Mouse (Mus musculus) forebrain, embryonic 12.5 days (tissue): ENCODE data around the gene Tff1. TPM values are rescaled to one million over a fixed set of nuclear protein-coding genes. Genes with fewer than 3 reads are reported as not detected.

Experiments
- ATAC-seq: fragments of 200-750 bp; cut with Nextera tagmentation; 2 replicates; pipeline ENCODE4 v1.8.0; 2017; ENCODE audit warnings: moderate TSS enrichment; ENCODE audit not compliant: low FRiP score
- H3K27ac ChIP-seq: fragments of 300-500 bp; sonication (generic); 2 replicates; pipeline ENCODE4 v1.5.1; 2016; ENCODE audit warnings: mild to moderate bottlenecking
- H3K27me3 ChIP-seq: fragments of 300-500 bp; sonication (generic); 2 replicates; pipeline ENCODE4 v1.6.1; 2016; ENCODE audit warnings: mild to moderate bottlenecking
- H3K36me3 ChIP-seq: fragments of 300-500 bp; sonication (generic); replicated peaks from 2 replicates; pipeline ENCODE4 v1.6.1; 2016; ENCODE audit warnings: mild to moderate bottlenecking
- H3K4me1 ChIP-seq: fragments of 300-500 bp; sonication (generic); 2 replicates; pipeline ENCODE4 v1.6.1; 2016
- H3K4me2 ChIP-seq: fragments of 300-500 bp; sonication (generic); 2 replicates; pipeline ENCODE4 v1.6.1; 2016; ENCODE audit warnings: mild to moderate bottlenecking, moderate library complexity
- H3K4me3 ChIP-seq: fragments of 300-500 bp; sonication (generic); replicated peaks from 2 replicates; pipeline ENCODE4 v1.5.1; 2016; ENCODE audit warnings: mild to moderate bottlenecking
- H3K9ac ChIP-seq: fragments of 300-500 bp; sonication (generic); 2 replicates; pipeline ENCODE4 v1.6.1; 2016; ENCODE audit warnings: mild to moderate bottlenecking
- H3K9me3 ChIP-seq: fragments of 300-500 bp; sonication (generic); 2 replicates; pipeline ENCODE4 v1.6.1; 2016
- WGBS: fragments of 180-500 bp; shearing (Covaris S2); methylation state at CpG from one replicate; pipeline ENCODE4 v1.1.7; 2016; 5-methylcytosine and 5-hydroxymethylcytosine counted together
- polyA plus RNA-seq: library from polyadenylated mRNA; unstranded; fragments of >200 nt; fragmentation: Nextera tagmentation; extraction: Ambion mirVana; gene quantifications from 2 replicates; pipeline ENCODE4 v1.2.1, GENCODE M21; 2016

Tff1 gene
- polyA plus RNA-seq, result not detected in 2 replicates

DNA sequence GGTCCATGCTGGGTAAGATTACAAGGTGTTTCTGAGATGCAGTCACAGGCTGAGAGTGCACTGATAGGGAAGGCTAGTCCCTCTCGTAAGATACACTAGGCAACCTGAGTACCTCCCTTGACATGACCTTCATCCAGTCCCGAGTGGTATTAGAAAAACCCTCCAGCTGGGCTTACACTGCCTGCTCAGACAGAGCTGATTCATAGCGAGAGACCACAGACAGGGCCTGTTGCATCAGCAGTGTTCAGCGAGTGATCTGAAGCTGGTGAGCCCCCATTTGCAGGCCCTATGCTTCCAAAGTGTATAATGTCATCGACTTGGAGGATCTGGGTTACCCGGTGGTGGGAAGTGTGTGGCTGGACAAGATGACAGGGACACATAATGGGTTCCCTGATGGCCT is at the start of gene Tff1:
Gene Tff1 (minus strand): TSS at position 151 of the 400 bp plus-strand sequence.
- Histone ChIP-seq H3K4me2 (no peak within 1 kb of the TSS), H3K4me1 (no peaks in the 10 kb centered on the region), H3K36me3 (no peaks in the 10 kb centered on the region), H3K9ac (no peak within 1 kb of the TSS), H3K27me3 (no peaks in the 10 kb centered on the region), H3K27ac (no peak within 1 kb of the TSS), H3K4me3 (no peak within 1 kb of the TSS), H3K9me3 (no peaks in the 10 kb centered on the region)
- WGBS, result 94% methylated on average over 6 of the region's 6 CpGs
- ATAC-seq, result no peak

DNA sequence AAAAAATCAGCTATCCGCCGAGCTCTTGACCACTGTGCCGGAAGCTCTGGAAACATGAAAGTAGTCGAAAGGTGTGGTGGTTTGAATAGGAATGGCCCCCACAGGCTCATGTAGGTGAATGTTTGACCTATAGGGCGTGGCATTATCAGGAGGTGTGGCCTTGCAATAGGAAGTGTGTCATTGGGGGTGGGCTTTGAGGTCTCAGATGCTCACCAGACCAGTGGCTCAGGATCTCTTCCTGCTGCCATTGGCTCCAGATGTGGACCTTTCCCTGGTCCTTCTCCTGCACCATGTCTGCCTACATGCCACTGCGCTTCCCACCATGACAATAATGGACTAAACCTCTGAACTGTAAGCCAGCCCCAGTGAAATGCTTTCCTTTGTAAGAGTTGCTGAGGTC is 46.8 kb upstream of the Tff1 start:
- no peaks in the 10 kb centered on the region for H3K9me3 ChIP-seq
- H3K36me3 ChIP-seq, result no peaks in the 10 kb centered on the region
- no peak overlapping the region for H3K4me2 ChIP-seq
- H3K9ac ChIP-seq, result no peak overlapping the region
- H3K27ac ChIP-seq, result no peak overlapping the region
- no peaks in the 10 kb centered on the region for H3K27me3 ChIP-seq
- WGBS, result 93% methylated on average over 6 of the region's 6 CpGs
- no peak for ATAC-seq
- H3K4me1 ChIP-seq, result no peaks in the 10 kb centered on the region
- no peak overlapping the region for H3K4me3 ChIP-seq

DNA sequence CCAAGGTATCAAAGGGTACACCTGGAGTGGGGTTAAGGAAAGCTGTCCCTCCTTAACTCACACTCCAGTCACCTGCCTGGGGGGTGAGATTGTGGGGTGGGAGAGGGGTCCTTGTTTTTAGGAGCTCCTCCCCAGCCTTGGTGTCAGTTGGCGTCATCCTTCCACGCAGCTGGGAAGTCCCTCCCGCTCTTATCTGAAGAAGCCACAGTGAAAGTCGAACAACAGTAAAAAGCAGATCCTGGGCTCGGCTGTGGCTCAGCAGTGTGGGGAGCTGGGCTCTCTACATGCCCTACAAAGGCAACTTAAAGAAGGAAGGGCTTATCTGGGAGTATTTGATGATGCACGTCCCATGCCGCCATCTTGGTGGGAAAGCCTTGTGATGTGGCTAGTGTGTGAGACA is 45.2 kb upstream of the Tff1 start:
- H3K36me3 ChIP-seq, result no peaks in the 10 kb centered on the region
- H3K27ac ChIP-seq, result no peak overlapping the region
- no peak overlapping the region for H3K4me3 ChIP-seq
- H3K9me3 ChIP-seq, result no peaks in the 10 kb centered on the region
- no peak overlapping the region for H3K9ac ChIP-seq
- no peaks in the 10 kb centered on the region for H3K27me3 ChIP-seq
- no peaks in the 10 kb centered on the region for H3K4me1 ChIP-seq
- no peak overlapping the region for H3K4me2 ChIP-seq
- WGBS, result 91% methylated on average over 7 of the region's 7 CpGs
- no peak for ATAC-seq

DNA sequence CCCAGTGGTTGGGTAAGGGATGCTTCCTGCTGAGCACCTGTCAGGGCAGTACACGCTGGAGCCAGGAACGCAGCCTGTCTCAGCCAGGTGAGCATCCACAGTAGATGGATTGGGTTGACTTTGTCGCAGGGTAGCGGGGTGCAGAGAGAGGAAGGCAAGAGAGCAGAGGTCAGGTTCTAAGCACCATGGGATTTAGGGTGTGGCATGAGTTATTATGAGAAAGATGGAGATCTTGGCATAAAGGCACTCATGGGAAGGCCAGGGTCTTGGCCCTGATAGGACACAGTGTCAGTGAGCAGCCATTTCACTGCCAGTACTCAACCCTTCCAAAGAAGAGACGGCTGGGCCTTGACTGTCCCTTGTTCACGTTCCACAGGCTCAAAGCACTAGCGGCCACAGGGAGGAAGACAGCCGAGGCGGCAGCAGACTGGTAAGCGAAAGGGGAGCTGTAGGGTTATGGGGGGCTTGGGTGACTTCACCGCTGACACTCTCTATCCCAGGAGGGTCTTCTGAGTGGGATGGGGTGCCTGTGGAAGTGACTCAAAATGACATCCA is 44.4 kb upstream of the Tff1 start:
- 88% methylated on average over 11 of the region's 11 CpGs for WGBS
- Histone ChIP-seq H3K4me3 (no peak overlapping the region), H3K9me3 (no peaks in the 10 kb centered on the region), H3K4me2 (no peak overlapping the region), H3K27ac (no peak overlapping the region), H3K27me3 (no peaks in the 10 kb centered on the region), H3K4me1 (no peaks in the 10 kb centered on the region), H3K9ac (no peak overlapping the region), H3K36me3 (no peaks in the 10 kb centered on the region)
- no peak for ATAC-seq

DNA sequence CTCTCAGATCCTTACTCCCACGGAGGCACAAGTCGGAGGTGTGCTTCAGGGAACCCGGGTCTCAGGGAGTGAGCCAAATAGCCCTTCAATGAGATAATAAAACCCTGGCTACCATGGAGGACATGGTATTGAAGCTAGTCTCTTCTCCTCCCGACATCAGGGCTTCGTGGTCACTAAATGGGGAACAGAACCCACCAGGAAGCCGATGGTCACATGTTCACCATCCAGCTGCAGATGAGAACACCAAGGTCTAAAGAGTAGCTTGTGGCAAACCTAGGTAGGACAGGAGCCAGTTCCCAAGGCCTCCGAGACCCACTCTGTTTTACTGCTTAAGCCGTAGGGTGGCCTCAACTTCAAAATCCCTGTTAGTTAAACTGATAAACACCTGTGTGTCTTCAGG is 43.6 kb upstream of the Tff1 start:
- Histone ChIP-seq H3K27me3 (no peaks in the 10 kb centered on the region), H3K4me1 (no peaks in the 10 kb centered on the region), H3K4me2 (no peak overlapping the region), H3K27ac (no peak overlapping the region), H3K9me3 (no peaks in the 10 kb centered on the region), H3K36me3 (no peaks in the 10 kb centered on the region), H3K9ac (no peak overlapping the region), H3K4me3 (no peak overlapping the region)
- ATAC-seq, result no peak
- WGBS, result 94% methylated on average over 8 of the region's 8 CpGs

DNA sequence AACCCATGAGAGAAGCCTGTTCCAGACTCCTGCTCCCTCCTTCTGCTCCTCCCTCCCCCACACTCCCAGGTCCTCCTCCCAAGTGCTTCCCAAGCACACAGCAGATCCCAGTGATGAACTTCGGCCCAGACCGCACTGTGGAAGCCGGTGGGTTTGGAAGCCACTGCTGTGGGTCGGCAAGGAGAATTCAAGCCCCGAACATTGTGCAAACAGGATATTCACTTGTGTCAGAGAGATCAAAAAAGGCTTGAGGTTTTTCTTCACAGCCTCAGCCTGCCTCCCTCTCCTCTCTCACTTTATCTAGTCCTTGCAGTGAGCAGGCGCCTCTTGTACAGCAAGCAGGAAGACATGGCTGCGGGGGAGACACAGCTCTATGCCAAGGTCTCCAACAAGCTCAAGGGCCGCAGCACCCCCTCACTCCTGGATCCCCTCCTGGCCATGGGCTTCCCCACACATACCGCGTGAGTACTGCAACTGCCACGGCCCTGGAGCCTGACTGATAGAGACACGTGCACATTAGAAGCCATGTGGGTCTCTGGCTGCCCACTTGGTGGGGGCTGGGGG is 42.8 kb upstream of the Tff1 start, which contains the start of gene Ubash3a:
Gene Ubash3a (plus strand): TSS at position 103 of the 564 bp plus-strand sequence.
- WGBS, result 86% methylated on average over 12 of the region's 12 CpGs
- no peak within 1 kb of the TSS for H3K4me3 ChIP-seq
- no peak within 1 kb of the TSS for H3K9ac ChIP-seq
- no peak for ATAC-seq
- H3K27me3 ChIP-seq, result no peaks in the 10 kb centered on the region
- no peaks in the 10 kb centered on the region for H3K4me1 ChIP-seq
- H3K9me3 ChIP-seq, result no peaks in the 10 kb centered on the region
- no peak within 1 kb of the TSS for H3K27ac ChIP-seq
- no peak within 1 kb of the TSS for H3K4me2 ChIP-seq
- no peaks in the 10 kb centered on the region for H3K36me3 ChIP-seq

DNA sequence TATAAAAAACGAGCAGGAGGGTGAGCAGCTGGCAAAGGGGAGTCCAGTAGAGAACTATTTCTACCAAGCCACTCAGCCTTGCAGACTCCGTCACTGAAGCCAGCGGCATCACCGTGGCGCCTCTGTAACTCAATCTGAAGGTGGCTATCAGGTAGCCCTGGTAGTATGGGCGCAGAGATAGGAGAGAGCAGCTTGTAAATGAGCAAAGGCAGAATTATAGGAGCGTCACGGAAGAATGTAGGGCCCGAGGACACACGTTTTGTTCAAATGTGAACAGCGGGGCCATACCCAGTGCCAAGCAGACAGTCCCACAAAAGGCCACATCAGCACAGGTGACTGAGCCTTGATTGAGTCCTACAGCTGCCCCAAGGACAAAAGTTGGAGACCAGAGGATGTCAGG is 33.8 kb upstream of the Tff1 start, which contains the start of gene Tmprss3:
Gene Tmprss3 (minus strand): TSS at position 101 of the 400 bp plus-strand sequence.
- Histone ChIP-seq H3K4me2 (no peak within 1 kb of the TSS), H3K27ac (no peak within 1 kb of the TSS), H3K36me3 (no peaks in the 10 kb centered on the region), H3K9ac (no peak within 1 kb of the TSS), H3K9me3 (no peaks in the 10 kb centered on the region), H3K27me3 (no peaks in the 10 kb centered on the region), H3K4me3 (no peak within 1 kb of the TSS), H3K4me1 (no peaks in the 10 kb centered on the region)
- ATAC-seq, result no peak
- WGBS, result 90% methylated on average over 11 of the region's 11 CpGs

DNA sequence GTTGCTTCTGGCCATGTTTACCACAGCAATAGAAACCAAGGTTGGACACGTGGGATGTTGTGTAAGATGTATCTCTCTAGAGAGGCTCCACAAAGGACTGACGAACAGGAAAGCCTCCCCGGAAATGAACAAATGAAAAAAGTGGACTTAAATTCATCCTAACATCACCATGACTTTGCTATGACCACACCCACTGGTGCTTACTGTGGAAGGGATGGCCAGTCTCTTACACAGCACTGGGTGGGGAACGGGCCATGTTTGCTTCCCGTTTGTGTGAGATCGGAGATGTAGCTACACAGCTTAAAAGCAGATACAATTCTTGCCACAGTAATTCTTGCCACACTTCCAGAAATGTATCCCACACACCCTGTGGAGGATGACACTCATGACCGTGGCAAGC is 31.2 kb upstream of the Tff1 start:
- Histone ChIP-seq H3K9me3 (no peaks in the 10 kb centered on the region), H3K27ac (no peak overlapping the region), H3K36me3 (no peaks in the 10 kb centered on the region), H3K4me2 (no peak overlapping the region), H3K9ac (no peak overlapping the region), H3K4me1 (no peaks in the 10 kb centered on the region), H3K27me3 (no peaks in the 10 kb centered on the region), H3K4me3 (no peak overlapping the region)
- 94% methylated on average over 7 of the region's 7 CpGs for WGBS
- ATAC-seq, result no peak

DNA sequence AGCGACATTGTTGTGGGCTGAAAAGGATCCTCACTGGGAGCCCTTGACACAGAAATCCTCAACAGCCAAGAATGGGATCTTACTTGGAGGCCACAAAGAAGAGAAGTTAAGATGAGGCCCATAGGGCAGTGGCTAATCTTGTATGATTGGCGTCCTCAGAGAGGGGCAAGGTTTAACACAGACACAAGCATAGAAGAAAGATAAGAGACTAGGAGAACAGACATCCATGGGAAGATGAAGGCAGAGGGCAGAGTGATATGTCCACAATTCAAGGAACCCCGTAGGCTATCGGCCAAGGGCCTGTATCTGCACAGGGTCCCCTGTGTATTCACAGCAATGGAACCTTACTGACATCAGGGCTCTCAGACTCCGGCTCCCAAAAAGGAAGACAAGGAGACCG is 30.1 kb upstream of the Tff1 start:
- Histone ChIP-seq H3K27ac (no peak overlapping the region), H3K36me3 (no peaks in the 10 kb centered on the region), H3K4me1 (no peaks in the 10 kb centered on the region), H3K4me3 (no peak overlapping the region), H3K27me3 (no peaks in the 10 kb centered on the region), H3K4me2 (no peak overlapping the region), H3K9me3 (no peaks in the 10 kb centered on the region), H3K9ac (no peak overlapping the region)
- no peak for ATAC-seq
- WGBS, result 85% methylated on average over 6 of the region's 6 CpGs

DNA sequence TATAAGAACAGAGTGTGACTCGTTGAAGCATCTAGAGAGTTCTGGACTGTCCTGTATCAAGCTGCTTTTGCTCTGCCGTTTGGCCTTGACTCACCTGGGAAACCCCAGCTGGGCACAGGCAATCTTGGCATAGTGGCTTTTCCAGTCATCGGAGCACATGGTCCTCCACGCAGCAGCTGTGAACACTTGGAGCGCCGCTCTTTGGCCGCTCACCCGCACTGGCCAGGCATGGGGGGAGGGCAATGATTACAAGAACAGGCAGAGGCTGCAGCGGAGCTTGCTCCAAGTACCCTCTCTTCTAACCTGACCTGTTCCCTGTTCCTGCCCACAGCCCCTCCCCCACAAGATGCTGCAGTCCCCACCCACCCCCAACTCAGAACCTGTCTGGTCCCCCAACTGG is 28.3 kb upstream of the Tff1 start:
- no peak overlapping the region for H3K27ac ChIP-seq
- H3K9me3 ChIP-seq, result no peaks in the 10 kb centered on the region
- no peak overlapping the region for H3K4me2 ChIP-seq
- no peaks in the 10 kb centered on the region for H3K36me3 ChIP-seq
- H3K27me3 ChIP-seq, result no peaks in the 10 kb centered on the region; the same call in 1 of the 2 replicates
- H3K4me1 ChIP-seq, result no peaks in the 10 kb centered on the region
- 88% methylated on average over 9 of the region's 9 CpGs for WGBS
- no peak overlapping the region for H3K9ac ChIP-seq
- no peak overlapping the region for H3K4me3 ChIP-seq
- no peak for ATAC-seq

DNA sequence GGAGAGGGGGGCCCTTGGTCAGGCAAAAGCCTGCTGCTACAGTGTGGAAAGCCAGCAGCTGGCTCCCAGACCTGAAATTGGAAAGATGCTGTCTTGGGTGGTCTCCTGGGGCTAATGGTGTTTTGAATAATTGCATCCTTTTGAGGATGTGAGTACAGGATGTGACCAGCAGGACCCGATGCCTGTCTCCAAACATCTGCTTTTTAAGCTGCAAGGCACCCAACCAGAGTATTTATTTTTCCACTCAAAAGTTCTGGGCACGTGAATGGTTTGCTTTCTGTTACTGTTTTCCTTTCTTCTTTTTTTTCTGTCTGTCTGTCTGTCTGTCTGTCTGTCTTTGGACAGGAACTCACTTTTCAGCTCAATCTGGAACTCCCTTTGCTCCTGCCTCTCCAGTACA is 27.6 kb upstream of the Tff1 start:
- H3K9ac ChIP-seq, result no peak overlapping the region
- no peaks in the 10 kb centered on the region for H3K4me1 ChIP-seq
- no peak for ATAC-seq
- H3K9me3 ChIP-seq, result no peaks in the 10 kb centered on the region
- H3K4me2 ChIP-seq, result no peak overlapping the region
- H3K4me3 ChIP-seq, result no peak overlapping the region
- no peak overlapping the region for H3K27ac ChIP-seq
- 72% methylated on average over 2 of the region's 2 CpGs for WGBS
- H3K36me3 ChIP-seq, result no peaks in the 10 kb centered on the region
- no peaks in the 10 kb centered on the region; the same call in 1 of the 2 replicates for H3K27me3 ChIP-seq

DNA sequence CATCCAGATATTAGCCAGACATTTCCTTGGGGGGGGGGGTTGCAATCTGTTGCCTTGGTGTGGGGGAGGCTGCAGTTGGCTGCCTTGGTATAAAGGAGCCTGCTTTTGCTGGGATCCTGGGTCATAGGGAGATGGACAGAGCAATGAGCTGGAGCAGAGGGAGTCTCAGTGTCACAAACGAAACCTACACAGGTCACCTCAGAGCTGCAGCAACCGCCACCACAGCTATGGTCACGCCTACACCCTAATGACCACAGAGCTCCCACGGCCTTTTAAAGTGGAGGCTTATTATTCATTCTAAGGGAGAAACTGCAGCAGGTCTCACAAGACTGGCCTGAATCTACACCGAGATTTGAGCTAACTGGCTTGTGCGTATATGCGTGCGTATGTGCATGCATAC is 26.7 kb upstream of the Tff1 start:
- no peaks in the 10 kb centered on the region; the same call in 1 of the 2 replicates for H3K27me3 ChIP-seq
- H3K4me3 ChIP-seq, result no peak overlapping the region
- no peaks in the 10 kb centered on the region for H3K4me1 ChIP-seq
- H3K9me3 ChIP-seq, result no peaks in the 10 kb centered on the region
- H3K36me3 ChIP-seq, result no peaks in the 10 kb centered on the region
- H3K9ac ChIP-seq, result no peak overlapping the region
- H3K4me2 ChIP-seq, result no peak overlapping the region
- WGBS, result 76% methylated on average over 8 of the region's 8 CpGs
- no peak overlapping the region for H3K27ac ChIP-seq
- ATAC-seq, result no peak

DNA sequence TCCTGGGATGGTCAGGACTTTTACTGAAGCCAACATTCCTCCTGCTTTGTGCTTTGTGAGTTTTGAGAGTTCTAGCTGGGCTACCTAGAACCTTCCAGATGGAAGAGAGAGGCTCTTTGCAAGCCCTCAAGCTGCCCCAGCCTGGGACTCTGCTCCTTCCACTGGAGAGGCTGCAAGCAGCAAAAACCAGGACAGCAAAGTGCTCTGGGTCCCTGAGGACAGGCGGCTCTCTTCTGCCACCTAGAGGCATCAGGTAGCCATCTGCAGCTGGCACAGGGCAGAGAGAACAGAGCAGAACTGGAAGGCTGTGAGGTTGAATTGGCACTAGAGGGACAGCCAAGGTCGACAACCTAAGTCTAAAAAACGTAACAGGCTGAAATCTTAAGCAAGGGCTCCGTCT is 22.3 kb upstream of the Tff1 start:
- Histone ChIP-seq H3K4me3 (no peak overlapping the region), H3K27me3 (no peaks in the 10 kb centered on the region; the same call in 1 of the 2 replicates), H3K4me2 (no peak overlapping the region), H3K36me3 (no peaks in the 10 kb centered on the region), H3K27ac (no peak overlapping the region), H3K9ac (no peak overlapping the region), H3K9me3 (no peaks in the 10 kb centered on the region), H3K4me1 (no peaks in the 10 kb centered on the region)
- 26% methylated on average over 4 of the region's 4 CpGs for WGBS
- ATAC-seq, result no peak
